Mouse (Mus musculus): ENCODE data around the gene Mgat5. TPM values are rescaled to one million over a fixed set of nuclear protein-coding genes. Genes with fewer than 3 reads are reported as not detected.

The Mgat5 gene
- polyA plus RNA-seq, 1 experiment = under 0.01 TPM

DNA sequence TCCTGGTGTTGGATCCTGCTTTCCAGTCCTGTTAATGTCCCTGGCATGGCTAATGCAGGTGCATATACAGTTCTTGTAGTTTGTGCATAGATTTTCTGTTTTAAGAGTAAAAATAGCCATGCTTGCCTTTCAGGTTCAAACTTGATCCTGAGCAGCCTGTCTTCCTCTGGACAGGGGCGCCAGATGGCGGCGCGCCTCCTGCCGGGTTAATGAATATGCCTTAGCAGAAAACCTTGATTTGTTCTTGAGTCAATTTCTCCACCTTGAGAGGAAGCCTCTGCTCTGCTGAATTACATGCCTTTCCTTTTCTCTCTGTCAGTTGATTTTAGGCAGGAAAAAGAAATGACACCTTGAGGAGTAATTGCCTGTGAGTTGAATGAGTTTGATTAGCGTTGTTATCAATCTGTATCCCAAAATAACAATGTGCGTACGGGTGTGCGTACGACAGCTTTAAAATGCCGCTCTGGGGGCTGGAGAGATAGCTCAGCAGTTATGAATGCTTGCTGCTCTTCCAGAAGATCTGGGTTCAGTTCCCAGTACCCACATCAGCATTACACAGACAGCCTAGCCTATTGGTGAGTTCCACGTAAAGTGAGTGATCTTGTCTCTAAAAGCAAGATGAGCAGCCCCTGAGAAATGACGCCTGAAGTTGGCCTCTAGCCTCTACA, 57.5 kb downstream of the Mgat5 start:
- no peak overlapping the region for H3K4me3 ChIP-seq (replicated peaks)
- H3K36me3 ChIP-seq (ENCODE audit: control insufficient read depth) = no peaks in the 10 kb centered on the region
- no peaks in the 10 kb centered on the region for H3K9me3 ChIP-seq (ENCODE audit: control insufficient read depth, low read length)
- H3K27me3 ChIP-seq (ENCODE audit: control insufficient read depth) = no peaks in the 10 kb centered on the region
- no peak for TF ChIP-seq TAL1 (IDR thresholded peaks at IDR 0.05; ENCODE audit: low read length)
- no peak for TF ChIP-seq GATA1 (IDR thresholded peaks at IDR 0.05; ENCODE audit: low read length)
- no peaks in the 10 kb centered on the region for H3K4me1 ChIP-seq (ENCODE audit: control insufficient read depth)

DNA sequence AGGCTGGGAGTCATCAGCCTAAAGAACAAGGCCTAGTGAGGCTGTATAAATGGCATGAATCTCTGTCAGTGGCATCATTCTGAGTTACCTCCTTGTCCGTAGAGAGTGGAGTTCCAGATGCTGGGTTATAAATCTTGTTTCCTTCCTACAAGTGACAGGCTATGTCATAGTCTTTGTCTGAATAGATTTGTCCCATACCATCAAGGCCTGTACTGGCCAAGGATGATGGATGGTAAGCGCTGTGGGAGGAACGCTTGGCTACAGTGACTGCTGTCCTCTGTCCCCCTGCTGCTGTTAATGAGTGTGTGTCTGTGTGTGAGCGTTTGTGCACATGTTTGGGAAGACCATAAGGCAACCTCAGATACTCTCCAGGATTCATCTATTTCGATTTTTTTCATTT, 63.2 kb downstream of the Mgat5 start:
- Histone ChIP-seq H3K27me3 (ENCODE audit: control insufficient read depth) (no peaks in the 10 kb centered on the region), H3K9me3 (ENCODE audit: control insufficient read depth, low read length) (no peaks in the 10 kb centered on the region), H3K4me3 (replicated peaks) (no peak overlapping the region), H3K36me3 (ENCODE audit: control insufficient read depth) (no peaks in the 10 kb centered on the region), H3K4me1 (ENCODE audit: control insufficient read depth) (no peaks in the 10 kb centered on the region)
- TF ChIP-seq TAL1 (IDR thresholded peaks at IDR 0.05; ENCODE audit: low read length) = no peak
- TF ChIP-seq GATA1 (IDR thresholded peaks at IDR 0.05; ENCODE audit: low read length) = no peak

DNA sequence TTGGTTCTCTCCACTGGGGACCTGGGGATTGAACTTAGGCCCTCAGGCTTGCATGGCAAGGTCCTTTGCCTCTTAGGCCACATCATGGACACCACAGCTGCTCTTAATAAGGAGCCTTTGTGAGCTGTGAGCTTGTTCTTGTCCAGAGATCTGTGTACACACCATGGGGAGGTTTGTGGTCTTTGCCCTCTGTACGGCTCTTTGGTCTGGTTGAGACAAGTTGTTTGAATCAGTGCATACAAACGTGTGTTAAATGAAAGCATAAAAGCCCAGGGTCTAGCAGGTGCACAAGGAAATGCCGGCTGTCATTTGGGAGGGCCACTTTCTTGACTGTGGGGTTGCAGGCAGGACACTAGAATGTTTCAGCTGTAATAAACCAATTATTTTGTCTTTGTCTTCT, 64.5 kb downstream of the Mgat5 start:
- Histone ChIP-seq H3K36me3 (ENCODE audit: control insufficient read depth) (no peaks in the 10 kb centered on the region), H3K4me3 (replicated peaks) (no peak overlapping the region), H3K4me1 (ENCODE audit: control insufficient read depth) (no peaks in the 10 kb centered on the region), H3K9me3 (ENCODE audit: control insufficient read depth, low read length) (no peaks in the 10 kb centered on the region), H3K27me3 (ENCODE audit: control insufficient read depth) (no peaks in the 10 kb centered on the region)
- no peak for TF ChIP-seq TAL1 (IDR thresholded peaks at IDR 0.05; ENCODE audit: low read length)
- no peak for TF ChIP-seq GATA1 (IDR thresholded peaks at IDR 0.05; ENCODE audit: low read length)

DNA sequence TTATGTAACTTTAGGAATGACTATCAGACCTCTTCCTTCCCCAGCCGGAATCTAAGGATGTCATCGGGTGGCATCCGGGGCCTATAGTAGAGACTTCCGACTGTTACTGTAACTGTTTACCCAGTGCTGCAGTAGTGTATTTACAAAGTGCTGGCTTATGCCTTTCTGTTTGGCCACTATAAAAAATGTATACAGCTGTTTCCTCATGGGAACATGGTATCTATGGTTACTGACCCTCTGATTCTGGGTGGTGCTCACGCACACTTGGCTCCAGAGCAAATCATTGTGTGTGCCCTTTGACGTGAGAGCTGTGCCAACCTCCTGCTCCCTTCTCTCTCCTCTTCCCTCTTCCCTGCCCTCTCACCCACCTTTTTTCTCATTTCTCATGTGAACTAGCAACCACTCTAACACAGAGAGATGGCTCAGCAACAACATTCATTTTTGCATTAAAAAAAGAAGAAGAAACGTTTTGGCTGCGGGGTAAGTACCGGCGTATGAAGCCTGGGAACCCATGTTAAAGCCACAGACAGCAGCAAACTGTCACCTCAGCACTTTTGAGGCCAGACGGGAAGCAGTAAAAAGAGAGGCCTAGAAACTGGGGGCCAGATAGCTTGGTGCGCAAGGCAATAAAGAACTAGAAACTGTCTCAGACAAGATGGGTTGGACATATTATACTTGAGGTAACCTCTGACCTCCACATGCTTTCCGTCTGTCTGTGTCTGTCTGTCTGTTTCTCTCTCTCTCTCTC, 65.6 kb downstream of the Mgat5 start:
- TF ChIP-seq GATA1 (IDR thresholded peaks at IDR 0.05; ENCODE audit: low read length) (no peak), TAL1 (IDR thresholded peaks at IDR 0.05; ENCODE audit: low read length) (no peak)
- no peaks in the 10 kb centered on the region for H3K4me1 ChIP-seq (ENCODE audit: control insufficient read depth)
- H3K27me3 ChIP-seq (ENCODE audit: control insufficient read depth) = no peaks in the 10 kb centered on the region
- H3K4me3 ChIP-seq (replicated peaks) = no peak overlapping the region
- H3K36me3 ChIP-seq (ENCODE audit: control insufficient read depth) = no peaks in the 10 kb centered on the region
- no peaks in the 10 kb centered on the region for H3K9me3 ChIP-seq (ENCODE audit: control insufficient read depth, low read length)

DNA sequence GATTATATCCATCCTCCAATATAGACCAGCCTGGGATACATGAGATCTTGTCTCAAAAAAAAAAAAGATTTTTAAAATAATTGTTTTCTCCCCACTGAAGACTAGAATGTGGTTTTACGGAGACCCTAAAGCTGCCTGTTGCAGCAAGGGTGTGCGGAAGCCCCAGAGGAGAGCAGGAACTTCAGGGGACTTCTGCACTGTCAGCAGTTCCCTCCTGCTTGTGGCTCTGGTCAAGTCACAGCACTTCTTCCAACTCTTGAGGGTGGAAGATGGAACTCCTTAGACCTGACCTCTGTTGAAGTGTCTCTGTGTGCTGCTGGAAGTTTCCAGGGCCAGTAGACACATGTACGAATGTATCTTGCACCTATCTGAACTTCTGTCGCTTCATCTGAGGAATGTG, 66.3 kb downstream of the Mgat5 start:
- Histone ChIP-seq H3K27me3 (ENCODE audit: control insufficient read depth) (no peaks in the 10 kb centered on the region), H3K9me3 (ENCODE audit: control insufficient read depth, low read length) (no peaks in the 10 kb centered on the region), H3K4me1 (ENCODE audit: control insufficient read depth) (no peaks in the 10 kb centered on the region), H3K4me3 (replicated peaks) (no peak overlapping the region), H3K36me3 (ENCODE audit: control insufficient read depth) (no peaks in the 10 kb centered on the region)
- TF ChIP-seq GATA1 (IDR thresholded peaks at IDR 0.05; ENCODE audit: low read length) (no peak), TAL1 (IDR thresholded peaks at IDR 0.05; ENCODE audit: low read length) (no peak)

DNA sequence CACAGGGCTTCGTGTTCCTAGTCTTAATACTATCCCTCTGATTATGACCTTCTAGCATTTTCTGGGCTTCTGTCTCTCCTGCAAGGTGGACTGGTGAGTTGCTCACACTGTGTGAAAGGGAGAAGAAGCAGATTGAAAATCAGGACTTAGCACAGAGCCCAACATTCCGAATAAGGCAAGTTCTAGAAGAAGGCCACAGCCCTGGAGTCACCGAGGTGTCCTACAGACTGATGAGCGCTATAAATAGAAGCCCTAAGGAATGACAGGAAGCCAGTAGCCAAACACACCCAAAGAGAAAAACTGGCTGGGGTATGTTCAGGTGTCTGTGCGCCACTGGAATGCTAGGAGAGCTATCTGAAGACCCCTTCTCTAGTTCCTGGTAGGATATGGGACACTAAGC, 68.5 kb downstream of the Mgat5 start:
- TF ChIP-seq GATA1 (IDR thresholded peaks at IDR 0.05; ENCODE audit: low read length) = no peak
- TF ChIP-seq TAL1 (IDR thresholded peaks at IDR 0.05; ENCODE audit: low read length) = no peak
- no peaks in the 10 kb centered on the region for H3K36me3 ChIP-seq (ENCODE audit: control insufficient read depth)
- no peak overlapping the region for H3K4me3 ChIP-seq (replicated peaks)
- no peaks in the 10 kb centered on the region for H3K4me1 ChIP-seq (ENCODE audit: control insufficient read depth)
- no peaks in the 10 kb centered on the region for H3K9me3 ChIP-seq (ENCODE audit: control insufficient read depth, low read length)
- no peaks in the 10 kb centered on the region for H3K27me3 ChIP-seq (ENCODE audit: control insufficient read depth)

DNA sequence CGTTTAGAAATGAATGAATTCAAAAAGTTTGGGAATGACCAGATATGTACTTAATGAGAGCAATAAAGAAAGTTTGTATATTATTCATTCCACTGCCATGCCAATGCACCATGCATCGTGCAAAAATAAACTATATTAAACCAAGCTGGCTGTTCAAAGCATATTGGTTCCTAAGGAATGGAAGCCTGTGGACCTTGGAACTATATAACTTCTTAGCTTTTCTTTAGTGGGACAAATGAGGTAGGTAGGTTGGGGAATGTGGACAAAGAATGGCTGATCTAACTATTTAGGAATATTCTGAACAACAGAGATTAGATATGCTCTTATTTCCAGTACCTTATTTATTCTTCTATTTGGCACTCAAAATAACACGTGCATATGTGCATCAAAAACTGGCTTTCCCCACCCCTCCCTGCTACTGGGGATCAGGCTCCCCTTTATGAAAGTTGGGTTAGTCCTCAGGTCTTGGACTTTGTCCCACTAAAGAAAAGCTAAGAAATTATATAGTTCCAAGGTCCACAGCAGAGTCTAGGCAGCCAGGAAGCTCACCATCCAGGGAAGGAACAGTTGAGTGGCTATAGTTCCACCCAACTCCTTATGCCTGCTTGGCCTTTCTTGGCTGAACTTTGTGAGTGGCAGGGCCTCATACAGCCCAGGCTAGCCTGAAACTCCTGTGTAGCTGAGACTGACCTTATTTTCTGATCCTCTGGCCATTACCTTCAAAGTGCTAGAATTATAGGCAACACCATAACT, 70.9 kb downstream of the Mgat5 start:
- Histone ChIP-seq H3K27me3 (ENCODE audit: control insufficient read depth) (no peaks in the 10 kb centered on the region), H3K36me3 (ENCODE audit: control insufficient read depth) (no peaks in the 10 kb centered on the region), H3K4me1 (ENCODE audit: control insufficient read depth) (no peaks in the 10 kb centered on the region), H3K4me3 (replicated peaks) (no peak overlapping the region), H3K9me3 (ENCODE audit: control insufficient read depth, low read length) (no peaks in the 10 kb centered on the region)
- TF ChIP-seq GATA1 (IDR thresholded peaks at IDR 0.05; ENCODE audit: low read length) (no peak), TAL1 (IDR thresholded peaks at IDR 0.05; ENCODE audit: low read length) (no peak)

DNA sequence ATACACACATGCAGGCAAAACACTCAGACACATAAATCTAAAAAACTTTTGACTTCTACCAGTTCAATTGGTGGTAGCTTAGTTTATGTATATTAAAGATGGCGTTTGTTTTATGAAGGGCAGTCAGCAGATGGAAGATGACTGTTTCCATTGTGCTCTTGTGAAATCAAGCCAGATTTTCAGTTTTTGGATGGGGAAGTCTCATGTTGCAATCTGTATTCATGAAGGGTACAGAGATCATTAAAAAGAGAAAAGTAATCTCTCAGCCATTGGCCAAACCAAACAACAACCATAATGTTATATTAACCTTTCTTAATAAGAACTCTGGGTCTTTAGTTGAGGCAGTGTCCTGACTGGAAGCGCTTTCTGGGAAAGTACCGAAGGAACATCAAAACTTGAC, 73.3 kb downstream of the Mgat5 start:
- H3K9me3 ChIP-seq (ENCODE audit: control insufficient read depth, low read length) = no peaks in the 10 kb centered on the region
- no peak overlapping the region for H3K4me3 ChIP-seq (replicated peaks)
- no peaks in the 10 kb centered on the region for H3K36me3 ChIP-seq (ENCODE audit: control insufficient read depth)
- no peaks in the 10 kb centered on the region for H3K4me1 ChIP-seq (ENCODE audit: control insufficient read depth)
- H3K27me3 ChIP-seq (ENCODE audit: control insufficient read depth) = no peaks in the 10 kb centered on the region
- TF ChIP-seq GATA1 (IDR thresholded peaks at IDR 0.05; ENCODE audit: low read length) (no peak), TAL1 (IDR thresholded peaks at IDR 0.05; ENCODE audit: low read length) (no peak)

DNA sequence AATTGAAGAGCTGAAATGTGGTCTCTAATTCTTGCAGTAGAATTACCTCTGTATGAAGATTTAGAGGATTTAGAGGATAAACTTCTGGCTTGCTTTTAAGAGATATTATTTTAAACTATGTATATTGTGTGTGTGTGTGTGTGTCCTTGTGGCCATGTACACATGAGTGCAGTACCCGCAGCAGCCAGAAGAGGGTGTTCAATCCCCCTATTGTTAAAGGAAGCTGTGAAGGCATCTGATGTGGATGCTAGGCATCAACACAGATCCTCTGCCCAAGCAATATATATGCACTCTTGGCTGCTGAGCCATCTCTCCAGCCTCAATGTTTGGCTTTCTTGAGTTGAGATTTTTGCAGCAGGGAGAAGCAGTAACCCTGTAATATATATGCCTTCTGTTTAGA, 75.4 kb downstream of the Mgat5 start:
- TF ChIP-seq GATA1 (IDR thresholded peaks at IDR 0.05; ENCODE audit: low read length) = no peak
- no peak for TF ChIP-seq TAL1 (IDR thresholded peaks at IDR 0.05; ENCODE audit: low read length)
- H3K4me1 ChIP-seq (ENCODE audit: control insufficient read depth) = no peaks in the 10 kb centered on the region
- no peaks in the 10 kb centered on the region for H3K36me3 ChIP-seq (ENCODE audit: control insufficient read depth)
- no peaks in the 10 kb centered on the region for H3K9me3 ChIP-seq (ENCODE audit: control insufficient read depth, low read length)
- no peak overlapping the region for H3K4me3 ChIP-seq (replicated peaks)
- H3K27me3 ChIP-seq (ENCODE audit: control insufficient read depth) = no peaks in the 10 kb centered on the region

All from erythroblast, embryonic 14.5 days (primary cell).